Mouse (Mus musculus) intestine, embryonic 15.5 days (tissue): ENCODE results near the gene Snap23. TPM values are rescaled to one million over a fixed set of nuclear protein-coding genes. Genes with fewer than 3 reads are reported as not detected.
A peak's percentile ranks its signal among the peaks of the same experiment; 100 is the strongest.
"Not testable (repeated sequence)": the region's sequence is repeated elsewhere in the genome, so short reads cannot be mapped to it uniquely, and the experiment has no call there.

Experiments used
- ATAC-seq: fragments of 200-750 bp; cut with Nextera tagmentation; 2 replicates; pipeline ENCODE4 v1.8.0; 2017; ENCODE audit warnings: moderate TSS enrichment, moderate library complexity
- H3K27ac ChIP-seq: fragments of 300-500 bp; sonication (generic); 2 replicates; pipeline ENCODE4 v1.5.1; 2015; ENCODE audit warnings: mild to moderate bottlenecking, inconsistent platforms
- H3K27me3 ChIP-seq: fragments of 300-500 bp; sonication (generic); replicated peaks from 2 replicates; pipeline ENCODE4 v1.6.1; 2015; ENCODE audit warnings: inconsistent platforms
- H3K36me3 ChIP-seq: fragments of 300-500 bp; sonication (generic); 2 replicates; pipeline ENCODE4 v1.6.1; 2015; ENCODE audit warnings: inconsistent platforms
- H3K4me1 ChIP-seq: fragments of 300-500 bp; sonication (generic); replicated peaks from 2 replicates; pipeline ENCODE4 v1.6.1; 2015; ENCODE audit warnings: inconsistent platforms
- H3K4me2 ChIP-seq: fragments of 300-500 bp; sonication (generic); replicated peaks from 2 replicates; pipeline ENCODE4 v1.6.1; 2015; ENCODE audit warnings: mild to moderate bottlenecking, inconsistent platforms
- H3K4me3 ChIP-seq: fragments of 300-500 bp; sonication (generic); replicated peaks from 2 replicates; pipeline ENCODE4 v1.5.1; 2015; ENCODE audit warnings: inconsistent platforms
- H3K9ac ChIP-seq: fragments of 300-500 bp; sonication (generic); 2 replicates; pipeline ENCODE4 v1.6.1; 2015; ENCODE audit warnings: inconsistent platforms
- H3K9me3 ChIP-seq: fragments of 300-500 bp; sonication (generic); 2 replicates; pipeline ENCODE4 v1.6.1; 2016; ENCODE audit warnings: inconsistent platforms
- WGBS: fragments of 180-500 bp; shearing (Covaris S2); methylation state at CpG from one replicate; pipeline ENCODE4 v1.1.7; 2015; 5-methylcytosine and 5-hydroxymethylcytosine counted together
- polyA plus RNA-seq: library from polyadenylated mRNA; unstranded; fragments of >200 nt; fragmentation: Nextera tagmentation; extraction: Ambion mirVana; gene quantifications from 2 replicates; pipeline ENCODE4 v1.2.1, GENCODE M21; 2015

Gene Snap23
- polyA plus RNA-seq, 1 experiment from 2014 or later: 51.0 TPM

GRCm38 (mm10) chr2:120563235-120563990, 4.1 kb upstream of the Snap23 start, which contains the start of gene Zfp106:
Gene Zfp106 (minus strand): TSS chr2:120563843.
- Histone ChIP-seq H3K4me3 (peak within 1 kb of the TSS; percentile 87), H3K4me2 (peak within 1 kb of the TSS; percentile 54), H3K9ac (peak within 1 kb of the TSS; percentile 96), H3K36me3 (no peaks in the 10 kb centered on the region), H3K4me1 (no peaks in the 10 kb centered on the region), H3K27me3 (no peaks in the 10 kb centered on the region), H3K9me3 (no peaks in the 10 kb centered on the region), H3K27ac (peak within 1 kb of the TSS; percentile 66)
- WGBS: under 1% methylated on average over 50 of the region's 50 CpGs
- peak; percentile 80 for ATAC-seq

GRCm38 (mm10) chr2:120564548-120565188, 2.8 kb upstream of the Snap23 start:
- H3K4me2 ChIP-seq, H3K4me1 ChIP-seq, H3K36me3 ChIP-seq, H3K27me3 ChIP-seq, H3K27ac ChIP-seq, ATAC-seq, H3K4me3 ChIP-seq, H3K9me3 ChIP-seq, H3K9ac ChIP-seq: not testable (repeated sequence)
- WGBS: 92% methylated on average over 4 of the region's 4 CpGs

GRCm38 (mm10) chr2:120565363-120565762, 2.1 kb upstream of the Snap23 start:
- no peak overlapping the region for H3K4me3 ChIP-seq
- H3K27ac ChIP-seq: no peak overlapping the region
- no peak overlapping the region for H3K9ac ChIP-seq
- H3K4me2 ChIP-seq: no peak overlapping the region
- H3K9me3 ChIP-seq: no peaks in the 10 kb centered on the region
- no peaks in the 10 kb centered on the region for H3K4me1 ChIP-seq
- no peak for ATAC-seq
- H3K27me3 ChIP-seq: no peaks in the 10 kb centered on the region
- 74% methylated on average over 2 of the region's 2 CpGs for WGBS
- no peaks in the 10 kb centered on the region for H3K36me3 ChIP-seq

GRCm38 (mm10) chr2:120567798-120568320, 388 bp downstream of the Snap23 start:
- no peaks in the 10 kb centered on the region for H3K27me3 ChIP-seq
- peak overlapping the region; percentile 71 for H3K4me3 ChIP-seq
- under 1% methylated on average over 22 of the region's 22 CpGs for WGBS
- peak overlapping the region; percentile 68 for H3K9ac ChIP-seq
- no peaks in the 10 kb centered on the region for H3K36me3 ChIP-seq
- ATAC-seq: peak; percentile 76
- no peaks in the 10 kb centered on the region for H3K9me3 ChIP-seq
- peak overlapping the region; percentile 84 for H3K27ac ChIP-seq
- no peaks in the 10 kb centered on the region for H3K4me1 ChIP-seq
- peak overlapping the region; percentile 65 for H3K4me2 ChIP-seq

GRCm38 (mm10) chr2:120571081-120571480, 3.6 kb downstream of the Snap23 start:
- H3K4me1 ChIP-seq: no peaks in the 10 kb centered on the region
- H3K4me2 ChIP-seq: no peak overlapping the region
- no peak for ATAC-seq
- no peaks in the 10 kb centered on the region for H3K27me3 ChIP-seq
- 93% methylated on average over 3 of the region's 3 CpGs for WGBS
- no peaks in the 10 kb centered on the region for H3K9me3 ChIP-seq
- H3K4me3 ChIP-seq: no peak overlapping the region
- no peaks in the 10 kb centered on the region for H3K36me3 ChIP-seq
- no peak overlapping the region for H3K27ac ChIP-seq
- H3K9ac ChIP-seq: no peak overlapping the region

GRCm38 (mm10) chr2:120572161-120572560, 4.7 kb downstream of the Snap23 start:
- ATAC-seq, H3K9ac ChIP-seq, H3K4me2 ChIP-seq, H3K4me3 ChIP-seq, H3K4me1 ChIP-seq, H3K9me3 ChIP-seq, H3K36me3 ChIP-seq, H3K27me3 ChIP-seq, H3K27ac ChIP-seq: not testable (repeated sequence)
- WGBS: 96% methylated on average over 3 of the region's 3 CpGs

GRCm38 (mm10) chr2:120575121-120575520, 7.7 kb downstream of the Snap23 start:
- Histone ChIP-seq H3K36me3 (no peaks in the 10 kb centered on the region), H3K9ac (no peak overlapping the region), H3K4me3 (no peak overlapping the region), H3K27me3 (no peaks in the 10 kb centered on the region), H3K27ac (no peak overlapping the region), H3K4me1 (no peaks in the 10 kb centered on the region), H3K9me3 (no peaks in the 10 kb centered on the region), H3K4me2 (no peak overlapping the region)
- no peak for ATAC-seq
- WGBS: 85% methylated on average over 3 of the region's 3 CpGs

GRCm38 (mm10) chr2:120575978-120576377, 8.5 kb downstream of the Snap23 start:
- no peak overlapping the region for H3K4me2 ChIP-seq
- no peaks in the 10 kb centered on the region for H3K27me3 ChIP-seq
- H3K4me1 ChIP-seq: no peaks in the 10 kb centered on the region
- no peak overlapping the region for H3K9ac ChIP-seq
- no peaks in the 10 kb centered on the region for H3K36me3 ChIP-seq
- no peaks in the 10 kb centered on the region for H3K9me3 ChIP-seq
- 91% methylated on average over 2 of the region's 2 CpGs for WGBS
- H3K27ac ChIP-seq: no peak overlapping the region
- H3K4me3 ChIP-seq: no peak overlapping the region
- ATAC-seq: no peak

GRCm38 (mm10) chr2:120577799-120578198, 10.3 kb downstream of the Snap23 start:
- 68% methylated on average over 4 of the region's 4 CpGs for WGBS
- no peak overlapping the region for H3K4me3 ChIP-seq

GRCm38 (mm10) chr2:120578286-120578685, 10.8 kb downstream of the Snap23 start:
- H3K36me3 ChIP-seq: no peaks in the 10 kb centered on the region
- no peaks in the 10 kb centered on the region for H3K9me3 ChIP-seq
- no peak overlapping the region for H3K27ac ChIP-seq
- H3K4me2 ChIP-seq: no peak overlapping the region
- H3K27me3 ChIP-seq: no peaks in the 10 kb centered on the region
- no peak overlapping the region for H3K9ac ChIP-seq
- 50% methylated on average over 5 of the region's 5 CpGs for WGBS
- no peaks in the 10 kb centered on the region for H3K4me1 ChIP-seq
- ATAC-seq: peak; percentile 73; the same call in 1 of the 2 replicates
- H3K4me3 ChIP-seq: no peak overlapping the region

More at GRCm38 (mm10) chr2:120577799-120578198, 10.3 kb downstream of the Snap23 start:
- no peak overlapping the region for H3K9ac ChIP-seq
- no peaks in the 10 kb centered on the region for H3K4me1 ChIP-seq
- H3K4me2 ChIP-seq: no peak overlapping the region
- no peaks in the 10 kb centered on the region for H3K36me3 ChIP-seq
- ATAC-seq: 0 out of 2 replicates have a peak, but pooled peaks have one; percentile 23
- no peaks in the 10 kb centered on the region for H3K27me3 ChIP-seq
- H3K9me3 ChIP-seq: no peaks in the 10 kb centered on the region
- H3K27ac ChIP-seq: no peak overlapping the region

- H3K9ac ChIP-seq: no peak overlapping the region
- no peaks in the 10 kb centered on the region for H3K27me3 ChIP-seq
- H3K9me3 ChIP-seq: no peaks in the 10 kb centered on the region
- H3K4me3 ChIP-seq: no peak overlapping the region
- H3K36me3 ChIP-seq: peaks cover 10% of the 10 kb centered on the region; the same call in 1 of the 2 replicates
- no peak overlapping the region for H3K27ac ChIP-seq
- WGBS: 85% methylated on average over 5 of the region's 5 CpGs
- no peaks in the 10 kb centered on the region for H3K4me1 ChIP-seq
- no peak for ATAC-seq
- no peak overlapping the region for H3K4me2 ChIP-seq
Observed at GRCm38 (mm10) chr2:120589759-120590158, 22.3 kb downstream of the Snap23 start.

- H3K4me1 ChIP-seq: no peaks in the 10 kb centered on the region
- no peak for ATAC-seq
- H3K4me3 ChIP-seq: no peak overlapping the region
- 87% methylated on average over 1 of the region's 1 CpGs for WGBS
- H3K27ac ChIP-seq: no peak overlapping the region
- H3K4me2 ChIP-seq: no peak overlapping the region
- no peak overlapping the region for H3K9ac ChIP-seq
- H3K36me3 ChIP-seq: peaks cover 20% of the 10 kb centered on the region
- H3K9me3 ChIP-seq: no peaks in the 10 kb centered on the region
- no peaks in the 10 kb centered on the region for H3K27me3 ChIP-seq
Observed at GRCm38 (mm10) chr2:120592227-120592626, 24.8 kb downstream of the Snap23 start.
